Mouse (Mus musculus): ENCODE measurements around the gene Gss. TPM values are rescaled to one million over a fixed set of nuclear protein-coding genes. Genes with fewer than 3 reads are reported as not detected.

Gene Gss
- polyA plus RNA-seq, 1 experiment from 2014 or later, result 37.1 TPM

DNA sequence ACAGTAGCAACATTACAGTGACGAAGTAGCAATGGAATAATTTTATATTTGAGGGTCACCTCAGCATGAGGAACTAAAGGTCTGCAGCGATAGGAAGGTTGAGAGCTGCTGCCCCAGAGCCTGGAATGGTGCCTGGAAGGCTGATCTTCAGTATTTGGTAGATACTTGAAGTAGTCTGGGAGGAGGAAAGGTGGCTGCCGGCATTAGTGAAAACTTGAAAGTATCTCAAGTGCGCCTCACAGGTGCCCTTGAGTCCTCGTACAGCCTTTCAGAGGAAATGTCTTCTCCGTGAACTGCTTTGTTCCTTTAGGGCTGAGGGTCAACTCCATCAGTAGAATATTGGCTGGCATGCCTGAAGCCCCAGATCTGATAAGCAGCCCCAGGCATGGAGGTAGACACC is 2.9 kb upstream of the Gss start:
- no peaks in the 10 kb centered on the region for H3K27me3 ChIP-seq (replicated peaks; ENCODE audit: insufficient read depth, low read length)
- ATAC-seq (no peak), DNase-seq (ENCODE audit: low spot score) (peak; percentile 47)
- TF ChIP-seq EP300 (IDR thresholded peaks at IDR 0.05) (no peak), CTCF (IDR thresholded peaks at IDR 0.05) (no peak)
- H3K4me1 ChIP-seq (ENCODE audit: insufficient read depth, low read depth, low read length), result peaks cover 8% of the 10 kb centered on the region; the same call in 1 of the 2 replicates
- H3K36me3 ChIP-seq (ENCODE audit: insufficient read depth, low read length), result no peaks in the 10 kb centered on the region
- H3K27ac ChIP-seq (ENCODE audit: low read length), result no peak overlapping the region
- no peak overlapping the region for H3K4me2 ChIP-seq (replicated peaks; ENCODE audit: low read depth, low read length)
- H3K4me3 ChIP-seq (ENCODE audit: low read depth, low read length), result no peak overlapping the region
- no peak overlapping the region for H3K9ac ChIP-seq (replicated peaks; ENCODE audit: low read depth)
- H3K9me3 ChIP-seq (ENCODE audit: low read length), result no peaks in the 10 kb centered on the region
- 46% methylated on average over 6 of the region's 6 CpGs for WGBS

GRCm38 (mm10) chr2:155592854-155593283 is 259 bp upstream of the Gss start:
- ATAC-seq (no peak), DNase-seq (ENCODE audit: low spot score) (no peak)
- peak overlapping the region; percentile 34; the same call in 1 of the 2 replicates for H3K9ac ChIP-seq (replicated peaks; ENCODE audit: low read depth)
- no peaks in the 10 kb centered on the region for H3K27me3 ChIP-seq (replicated peaks; ENCODE audit: insufficient read depth, low read length)
- H3K4me1 ChIP-seq (ENCODE audit: insufficient read depth, low read depth, low read length), result peaks cover 8% of the 10 kb centered on the region; the same call in 1 of the 2 replicates
- peak overlapping the region; percentile 51; the same call in 1 of the 2 replicates for H3K27ac ChIP-seq (ENCODE audit: low read length)
- H3K36me3 ChIP-seq (ENCODE audit: insufficient read depth, low read length), result no peaks in the 10 kb centered on the region
- WGBS, result under 1% methylated on average over 9 of the region's 9 CpGs
- H3K4me3 ChIP-seq (ENCODE audit: low read depth, low read length), result peak overlapping the region; percentile 58
- peak overlapping the region; percentile 77 for H3K4me2 ChIP-seq (replicated peaks; ENCODE audit: low read depth, low read length)
- TF ChIP-seq CTCF (IDR thresholded peaks at IDR 0.05), result peak; percentile 19
- TF ChIP-seq EP300 (IDR thresholded peaks at IDR 0.05), result no peak
- H3K9me3 ChIP-seq (ENCODE audit: low read length), result no peaks in the 10 kb centered on the region

GRCm38 (mm10) chr2:155591676-155592075 is 934 bp downstream of the Gss start:
- 4% methylated on average over 6 of the region's 6 CpGs for WGBS
- ATAC-seq, result no peak
- H3K27me3 ChIP-seq (replicated peaks; ENCODE audit: insufficient read depth, low read length), result no peaks in the 10 kb centered on the region
- peak overlapping the region; percentile 88 for H3K27ac ChIP-seq (ENCODE audit: low read length)
- H3K9ac ChIP-seq (replicated peaks; ENCODE audit: low read depth), result peak overlapping the region; percentile 74
- DNase-seq (ENCODE audit: low spot score), result peak; percentile 40
- H3K4me1 ChIP-seq (ENCODE audit: insufficient read depth, low read depth, low read length), result peaks cover 8% of the 10 kb centered on the region; the same call in 1 of the 2 replicates
- peak overlapping the region; percentile 58 for H3K4me3 ChIP-seq (ENCODE audit: low read depth, low read length)
- TF ChIP-seq EP300 (IDR thresholded peaks at IDR 0.05), result no peak
- no peak for TF ChIP-seq CTCF (IDR thresholded peaks at IDR 0.05)
- H3K36me3 ChIP-seq (ENCODE audit: insufficient read depth, low read length), result no peaks in the 10 kb centered on the region
- H3K4me2 ChIP-seq (replicated peaks; ENCODE audit: low read depth, low read length), result peak overlapping the region; percentile 77
- no peaks in the 10 kb centered on the region for H3K9me3 ChIP-seq (ENCODE audit: low read length)

GRCm38 (mm10) chr2:155590876-155591275 is 1.7 kb downstream of the Gss start:
- Histone ChIP-seq H3K4me3 (ENCODE audit: low read depth, low read length) (no peak overlapping the region), H3K27ac (ENCODE audit: low read length) (no peak overlapping the region), H3K27me3 (replicated peaks; ENCODE audit: insufficient read depth, low read length) (no peaks in the 10 kb centered on the region), H3K4me2 (replicated peaks; ENCODE audit: low read depth, low read length) (no peak overlapping the region), H3K9me3 (ENCODE audit: low read length) (no peaks in the 10 kb centered on the region), H3K4me1 (ENCODE audit: insufficient read depth, low read depth, low read length) (peaks cover 8% of the 10 kb centered on the region; the same call in 1 of the 2 replicates), H3K9ac (replicated peaks; ENCODE audit: low read depth) (no peak overlapping the region), H3K36me3 (ENCODE audit: insufficient read depth, low read length) (no peaks in the 10 kb centered on the region)
- TF ChIP-seq EP300 (IDR thresholded peaks at IDR 0.05), result no peak
- no peak for TF ChIP-seq CTCF (IDR thresholded peaks at IDR 0.05)
- DNase-seq (ENCODE audit: low spot score) (no peak), ATAC-seq (no peak)
- 78% methylated on average over 2 of the region's 2 CpGs for WGBS

GRCm38 (mm10) chr2:155589521-155589920 is 3.1 kb downstream of the Gss start:
- Histone ChIP-seq H3K9me3 (ENCODE audit: low read length) (no peaks in the 10 kb centered on the region), H3K4me1 (ENCODE audit: insufficient read depth, low read depth, low read length) (peaks cover 8% of the 10 kb centered on the region; the same call in 1 of the 2 replicates), H3K4me2 (replicated peaks; ENCODE audit: low read depth, low read length) (no peak overlapping the region), H3K9ac (replicated peaks; ENCODE audit: low read depth) (no peak overlapping the region), H3K27me3 (replicated peaks; ENCODE audit: insufficient read depth, low read length) (no peaks in the 10 kb centered on the region), H3K36me3 (ENCODE audit: insufficient read depth, low read length) (no peaks in the 10 kb centered on the region), H3K4me3 (ENCODE audit: low read depth, low read length) (no peak overlapping the region), H3K27ac (ENCODE audit: low read length) (no peak overlapping the region)
- ATAC-seq, result no peak
- TF ChIP-seq CTCF (IDR thresholded peaks at IDR 0.05), result no peak
- TF ChIP-seq EP300 (IDR thresholded peaks at IDR 0.05), result no peak
- WGBS, result 74% methylated on average over 6 of the region's 6 CpGs
- DNase-seq (ENCODE audit: low spot score), result no peak

DNA sequence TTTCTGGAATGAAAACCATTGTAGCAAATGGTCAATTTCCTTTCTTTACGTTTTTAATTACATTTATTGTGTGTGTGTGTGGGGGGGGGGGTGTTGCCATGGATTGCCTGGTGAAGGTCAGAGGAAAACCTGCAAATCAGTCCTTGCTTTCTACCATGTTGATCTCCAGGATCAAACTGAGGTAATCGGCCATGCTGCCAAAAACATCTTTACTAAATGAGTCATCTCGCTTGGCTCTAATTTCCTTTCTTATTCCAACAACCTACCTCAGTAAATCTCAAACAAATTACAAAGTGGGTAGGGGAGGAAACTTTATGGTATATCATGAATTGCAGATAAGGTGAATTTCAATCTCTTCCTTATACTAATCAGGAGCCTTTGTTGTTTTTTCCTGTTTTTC is 4.5 kb downstream of the Gss start:
- H3K9me3 ChIP-seq (ENCODE audit: low read length), result no peaks in the 10 kb centered on the region
- H3K36me3 ChIP-seq (ENCODE audit: insufficient read depth, low read length), result no peaks in the 10 kb centered on the region
- 76% methylated on average over 3 of the region's 3 CpGs for WGBS
- no peak overlapping the region for H3K27ac ChIP-seq (ENCODE audit: low read length)
- H3K27me3 ChIP-seq (replicated peaks; ENCODE audit: insufficient read depth, low read length), result no peaks in the 10 kb centered on the region
- no peak for TF ChIP-seq CTCF (IDR thresholded peaks at IDR 0.05)
- no peak for TF ChIP-seq EP300 (IDR thresholded peaks at IDR 0.05)
- H3K9ac ChIP-seq (replicated peaks; ENCODE audit: low read depth), result no peak overlapping the region
- no peak overlapping the region for H3K4me2 ChIP-seq (replicated peaks; ENCODE audit: low read depth, low read length)
- DNase-seq (ENCODE audit: low spot score), result no peak
- no peak for ATAC-seq
- H3K4me1 ChIP-seq (ENCODE audit: insufficient read depth, low read depth, low read length), result peaks cover 10% of the 10 kb centered on the region; the same call in 1 of the 2 replicates
- no peak overlapping the region for H3K4me3 ChIP-seq (ENCODE audit: low read depth, low read length)
